In the genomic region with DNA sequence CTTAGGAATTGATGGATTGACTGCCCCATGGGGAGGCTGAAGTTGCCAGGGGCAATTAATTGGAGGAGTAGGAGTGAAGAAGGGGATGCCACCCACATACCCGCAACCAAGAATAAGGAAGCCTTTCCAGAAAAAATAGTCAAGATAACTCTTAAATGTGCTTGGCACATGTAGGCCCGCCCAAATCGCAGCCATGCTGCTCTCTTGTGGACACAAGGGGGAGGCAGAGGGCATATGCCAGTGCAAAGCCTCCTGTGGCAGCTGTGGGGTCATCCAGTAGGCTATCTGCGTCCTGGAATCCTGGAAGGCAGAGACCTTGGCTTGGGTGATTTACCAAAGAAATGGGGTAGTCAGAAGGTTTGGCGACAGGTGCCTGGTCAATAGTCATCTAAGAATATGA, we compare ENCODE assay signal across 9 mouse cellular contexts. TPM values are rescaled to one million over a fixed set of nuclear protein-coding genes. Genes with fewer than 3 reads are reported as not detected.
DNase-seq lines count a peak whose midpoint lies in the region; ATAC-seq and TF ChIP-seq lines count a peak whose summit lies in the region.
"Had no signal": no experiment of that assay in that cellular context is flagged by ENCODE, and none has a peak within 500 bp of the region (broad histone marks: within the 10 kb centered on the region; RNA-seq: fewer than 3 reads in every experiment).

No protein-coding gene starts in this region.

- no peaks in the 10 kb centered on the region for H3K27me3 ChIP-seq in heart, embryonic 12.5 days (replicated peaks)
- H3K27me3 ChIP-seq in kidney, postnatal 0 days (ENCODE audit: insufficient read depth, low read length), result no peaks in the 10 kb centered on the region

- no peaks in the 10 kb centered on the region for H3K36me3 ChIP-seq in heart, embryonic 12.5 days
- no peaks in the 10 kb centered on the region for H3K36me3 ChIP-seq in kidney, postnatal 0 days (ENCODE audit: insufficient read depth, low read length)
- H3K36me3 ChIP-seq: limb, embryonic 13.5 days had no signal

- H3K4me1 ChIP-seq in heart, embryonic 12.5 days (replicated peaks), result no peaks in the 10 kb centered on the region
- no peaks in the 10 kb centered on the region for H3K4me1 ChIP-seq in kidney, postnatal 0 days (replicated peaks; ENCODE audit: insufficient read depth, low read length)

- H3K9ac ChIP-seq in heart, embryonic 12.5 days, result no peak overlapping the region
- H3K9ac ChIP-seq in kidney, postnatal 0 days (ENCODE audit: low read depth, low read length), result no peak overlapping the region
- H3K9ac ChIP-seq: limb, embryonic 13.5 days had no signal

- 64% methylated on average over 5 of the region's 5 CpGs for WGBS in heart, embryonic 12.5 days
- WGBS in kidney, postnatal 0 days, result 52% methylated on average over 5 of the region's 5 CpGs

- H3K9me3 ChIP-seq in heart, embryonic 12.5 days (replicated peaks), result no peaks in the 10 kb centered on the region
- no peaks in the 10 kb centered on the region for H3K9me3 ChIP-seq in kidney, postnatal 0 days (replicated peaks; ENCODE audit: low read length)
- H3K9me3 ChIP-seq: limb, embryonic 13.5 days had no signal

- ATAC-seq in heart, embryonic 12.5 days (ENCODE audit: insufficient number of reproducible peaks, low FRiP score), result no peak
- peak; percentile 69; the same call in 1 of the 2 replicates for ATAC-seq in kidney, postnatal 0 days (replicated peaks; ENCODE audit: low FRiP score, low read depth)

- peak; percentile 80 for TF ChIP-seq CTCF in kidney, postnatal 0 days (IDR thresholded peaks at IDR 0.05; ENCODE audit: low read depth)

- H3K27ac ChIP-seq in heart, embryonic 12.5 days (ENCODE audit: poor library complexity, severe bottlenecking), result no peak overlapping the region
- no peak overlapping the region for H3K27ac ChIP-seq in kidney, postnatal 0 days
- H3K27ac ChIP-seq: limb, embryonic 13.5 days had no signal

- DNase-seq in heart, postnatal 10 days, result peak; percentile 35 to 49
- DNase-seq in 3T3-L1 (ENCODE audit: low read depth, low spot score) (peak; percentile 35), MN1 (ENCODE audit: low spot score) (peak; percentile 30)
- peak; percentile 77 for DNase-seq in kidney, postnatal 0 days (ENCODE audit: low spot score)
- DNase-seq in thymus, postnatal 4 days, result peak; percentile 43
- no peak for DNase-seq in left cerebral cortex, postnatal 25 days (ENCODE audit: low spot score in 2 of 2)
- no peak for DNase-seq in right cerebral cortex, postnatal 14 days

- no peak overlapping the region for H3K4me3 ChIP-seq in heart, embryonic 12.5 days
- no peak overlapping the region for H3K4me3 ChIP-seq in kidney, postnatal 0 days (replicated peaks; ENCODE audit: low read depth, low read length)
- H3K4me3 ChIP-seq: limb, embryonic 13.5 days had no signal

- H3K4me2 ChIP-seq in heart, embryonic 12.5 days, result no peak overlapping the region
- H3K4me2 ChIP-seq in kidney, postnatal 0 days (ENCODE audit: low read length), result no peak overlapping the region
- H3K4me2 ChIP-seq: limb, embryonic 13.5 days had no signal

- intact Hi-C loops in heart, postnatal 10 days (cut with DNase I), result loop anchor here (5.0 kb wide), 1 partner anchor 223 kb away; no protein-coding TSS in a partner anchor
- intact Hi-C loops in left cerebral cortex, postnatal 25 days (cut with DNase I), result no loop called here

RNA-seq across cellular contexts. Expression of gene Shb, which starts 17.2 kb away (rescaled TPM):
- 10 to 100 TPM; 67.9 to 71.6 TPM for total RNA-seq in heart, postnatal 10 days (2021)
- polyA plus RNA-seq in heart, embryonic 12.5 days (2016; fragmentation: Nextera tagmentation; extraction: Ambion mirVana), result 13.9 and 15.3 TPM in 2 replicates
- 5.4 and 6.6 TPM in 2 replicates for polyA plus RNA-seq in kidney, postnatal 0 days (2015; fragmentation: Nextera tagmentation; extraction: Ambion mirVana)
- total RNA-seq in left cerebral cortex, postnatal 25 days (2021), result 10 to 100 TPM in 1 of 2 experiments, 1 to 10 TPM in 1; 9.0 to 11.8 TPM

Comparison
In these comparisons a context has a peak if more than half of its experiments do, and no peak if none do; other contexts are left out.
1. DNase-seq: peak in heart, postnatal 10 days (2 of 2), 3T3-L1 (single experiment), MN1 (single experiment), kidney, postnatal 0 days (single experiment) and thymus, postnatal 4 days (single experiment); none in left cerebral cortex, postnatal 25 days (0 of 2) and right cerebral cortex, postnatal 14 days (single experiment).
2. RNA of gene Shb, which starts 17.2 kb away (total RNA-seq): 67.9 to 71.6 TPM in heart, postnatal 10 days; 9.0 to 11.8 TPM in left cerebral cortex, postnatal 25 days; every median in the first group is over 4 times any median in the second.